Mouse (Mus musculus): ENCODE results near the gene Rtn4.

DNA sequence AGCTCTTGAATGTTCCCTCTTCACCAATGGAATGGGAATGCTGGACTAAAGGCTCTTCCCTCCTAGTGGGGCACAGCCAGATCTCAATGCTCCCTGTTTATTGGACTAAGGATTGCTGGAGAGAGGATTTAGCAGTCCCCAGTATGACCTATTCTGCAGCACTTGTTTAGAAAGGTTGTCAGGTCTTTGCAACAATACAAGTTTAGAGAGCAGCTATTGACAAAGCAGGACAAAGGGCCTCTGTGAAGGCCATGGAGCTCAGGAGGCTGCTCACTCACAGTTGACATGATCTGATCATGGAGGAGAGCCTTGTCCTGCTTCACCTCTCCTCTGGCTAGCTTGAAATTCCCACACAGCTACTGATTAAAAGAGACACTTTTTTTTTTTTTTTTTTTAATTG lies 75.8 kb downstream of the Rtn4 start:
- TF ChIP-seq CTCF (IDR thresholded peaks at IDR 0.05; ENCODE audit: low read depth, low read length) (no peak), POLR2AphosphoS5 (IDR thresholded peaks at IDR 0.05; ENCODE audit: insufficient replicate concordance, low read depth, low read length) (no peak), TAL1 (conservative IDR thresholded peaks at IDR 0.05; ENCODE audit: low read depth, low read length) (no peak)

Measured in G1E (cell line).